Mouse (Mus musculus): Measurements from ENCODE around the gene Map1b.

The Map1b gene

GRCm38 (mm10) chr13:99410611-99411515 lies 105.5 kb downstream of the Map1b start:
- DNase-seq (ENCODE audit: low read depth, low spot score) = peak; percentile 77

DNA sequence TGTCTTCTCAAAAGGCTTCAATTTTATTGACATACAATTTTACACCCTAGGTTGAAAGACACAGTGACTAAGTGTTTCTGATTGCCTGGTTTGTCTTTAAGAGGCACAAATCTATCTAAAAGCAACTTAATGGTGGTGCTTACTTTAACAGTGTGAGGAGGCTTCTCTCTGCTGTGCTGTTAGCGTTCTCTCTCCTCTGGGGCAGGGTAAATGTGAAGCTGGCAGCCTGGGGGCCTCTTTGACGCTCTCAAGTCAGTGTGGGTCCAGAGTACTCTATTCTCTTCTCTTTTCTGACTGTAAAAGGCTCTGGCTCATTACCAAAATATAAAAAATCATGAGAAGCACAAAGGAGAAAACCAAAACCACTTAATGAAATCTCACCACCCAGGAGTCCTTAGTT lies 107.1 kb downstream of the Map1b start:
- no peak for DNase-seq (ENCODE audit: low read depth, low spot score)

- no peak for DNase-seq (ENCODE audit: low read depth, low spot score)
Measured at GRCm38 (mm10) chr13:99399373-99399772, 117.0 kb downstream of the Map1b start.

DNA sequence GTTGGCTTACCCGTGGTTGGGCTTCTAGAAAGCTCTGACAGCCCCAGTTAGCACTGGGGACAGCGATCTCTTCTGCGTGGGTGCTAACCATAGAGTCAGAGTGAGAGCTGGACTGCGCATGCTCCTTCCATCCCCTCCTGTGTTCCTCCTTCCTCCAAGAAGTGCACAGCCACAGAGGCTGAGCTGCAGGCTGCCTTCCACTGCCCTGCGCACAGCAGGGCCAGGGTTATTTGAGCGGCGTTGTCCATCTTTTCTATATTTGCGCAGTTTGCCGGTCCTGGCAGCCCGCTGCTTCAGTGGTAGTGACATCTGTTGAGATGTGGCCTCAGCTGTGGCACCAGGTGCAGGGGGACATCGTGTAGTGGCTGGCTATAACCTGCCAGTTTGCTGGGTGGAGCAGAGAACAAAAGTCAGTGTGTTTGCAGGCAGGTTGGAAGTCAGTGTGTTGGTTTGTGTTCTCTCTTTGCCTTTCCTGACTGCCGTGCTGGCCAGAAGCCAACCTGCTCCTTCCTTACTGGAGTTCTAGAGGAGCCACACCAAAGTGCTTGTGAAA lies 118.1 kb downstream of the Map1b start:
- DNase-seq (ENCODE audit: low read depth, low spot score) = no peak

DNA sequence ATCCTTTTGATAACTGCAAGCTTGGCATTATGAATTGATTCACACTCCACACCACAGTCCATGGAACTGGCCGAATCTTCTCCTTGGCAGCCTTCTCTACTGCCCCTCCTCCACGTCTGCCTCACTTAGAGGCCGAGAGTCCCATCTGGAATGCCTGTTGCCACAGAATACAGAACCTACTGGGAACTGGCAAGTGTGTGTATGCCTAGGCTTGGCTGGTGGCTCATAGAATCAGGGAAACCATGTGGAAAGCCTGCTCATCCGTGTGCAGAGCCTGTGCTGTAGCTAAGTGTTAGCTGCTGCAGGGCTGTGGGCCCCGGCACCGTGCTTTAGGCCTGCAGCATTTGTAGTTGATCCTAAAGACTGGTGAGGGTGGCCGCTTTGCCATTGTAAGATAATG lies 119.1 kb downstream of the Map1b start:
- no peak for DNase-seq (ENCODE audit: low read depth, low spot score)

- DNase-seq (ENCODE audit: low read depth, low spot score) = no peak
Measured at GRCm38 (mm10) chr13:99395531-99395930, 120.8 kb downstream of the Map1b start.

DNA sequence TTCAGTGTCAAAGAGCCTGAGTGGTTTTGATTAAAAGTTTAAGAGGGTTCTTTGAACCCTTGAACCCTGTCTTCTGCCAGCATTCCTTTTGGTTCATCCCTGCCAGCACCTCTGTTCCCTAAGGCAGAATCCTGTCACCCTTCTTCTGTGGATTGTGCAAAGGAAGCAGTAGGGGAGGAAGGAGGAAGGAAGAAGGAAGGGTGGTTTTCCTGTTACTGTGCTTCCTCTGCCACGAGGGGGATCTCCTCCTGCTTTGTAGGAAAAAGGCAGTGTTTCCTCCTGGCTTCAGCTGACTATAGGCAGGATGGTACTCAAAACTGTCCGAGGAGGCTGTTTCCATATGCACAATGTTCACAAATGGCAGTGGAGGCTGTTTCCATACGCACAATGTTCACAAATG lies 121.6 kb downstream of the Map1b start:
- DNase-seq (ENCODE audit: low read depth, low spot score) = no peak

GRCm38 (mm10) chr13:99393128-99393527 lies 123.2 kb downstream of the Map1b start:
- DNase-seq (ENCODE audit: low read depth, low spot score) = no peak

DNA sequence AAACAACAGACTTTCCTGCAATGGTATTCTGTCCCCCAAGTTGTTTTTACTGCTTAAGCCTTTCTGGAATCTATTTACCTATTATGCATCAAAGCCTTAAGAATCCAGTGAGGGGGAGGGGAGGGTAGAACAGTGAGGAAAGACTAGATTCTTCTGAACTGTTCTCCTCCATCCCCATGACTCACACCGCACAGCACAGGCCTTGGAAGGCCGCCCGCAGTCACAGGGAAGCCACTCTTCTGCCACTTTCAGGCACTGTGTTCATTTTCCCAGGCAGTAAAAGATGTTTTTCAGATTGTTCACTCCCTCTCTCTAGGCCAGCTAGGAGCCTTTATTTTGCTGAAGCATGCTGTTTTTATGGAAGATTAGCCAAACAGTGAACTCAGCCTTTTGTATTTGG lies 124.9 kb downstream of the Map1b start:
- no peak for DNase-seq (ENCODE audit: low read depth, low spot score)

DNA sequence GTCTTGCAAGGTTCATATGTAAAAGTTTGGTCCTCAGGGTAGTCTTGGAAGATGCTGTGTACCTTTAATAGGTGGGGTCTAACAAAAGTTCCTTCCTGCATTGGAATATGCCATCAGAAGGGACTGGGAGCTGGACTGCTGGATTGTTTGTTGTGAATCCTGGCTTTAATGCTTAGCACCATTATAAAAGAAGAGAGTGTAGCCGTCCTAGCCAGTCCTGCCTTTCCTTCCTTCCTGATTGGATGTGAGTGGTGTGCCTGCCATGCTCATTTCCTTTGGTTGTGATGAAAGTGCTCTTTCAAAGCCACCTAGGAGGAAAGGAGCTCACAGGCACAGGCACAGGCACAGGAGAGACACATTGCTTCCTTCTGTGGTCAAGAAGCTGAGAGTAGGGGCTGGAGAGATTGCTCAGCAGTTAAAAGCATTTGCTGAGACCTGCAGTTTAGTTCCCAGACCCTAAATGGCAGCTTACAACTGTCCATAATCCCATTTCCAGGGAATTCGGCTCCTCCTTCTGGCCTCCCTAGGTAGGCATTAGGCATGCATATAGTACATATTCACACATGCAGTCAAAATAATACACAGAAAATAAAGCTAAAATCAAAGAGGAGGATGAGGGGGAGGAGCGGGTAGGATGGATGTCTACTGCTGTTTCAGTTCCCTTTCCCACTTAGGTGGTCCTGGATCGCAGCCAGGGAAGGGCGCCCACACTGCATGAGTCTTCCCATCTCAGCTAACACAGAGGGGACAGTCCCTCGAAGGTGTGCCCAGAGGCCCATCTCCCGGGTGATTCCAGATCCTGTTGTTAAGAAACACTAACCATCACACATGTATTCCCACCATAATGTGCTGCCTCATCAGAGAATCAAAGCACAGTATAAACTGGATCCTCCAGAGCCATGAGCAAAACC lies 128.2 kb downstream of the Map1b start:
- DNase-seq (ENCODE audit: low read depth, low spot score) = no peak

DNA sequence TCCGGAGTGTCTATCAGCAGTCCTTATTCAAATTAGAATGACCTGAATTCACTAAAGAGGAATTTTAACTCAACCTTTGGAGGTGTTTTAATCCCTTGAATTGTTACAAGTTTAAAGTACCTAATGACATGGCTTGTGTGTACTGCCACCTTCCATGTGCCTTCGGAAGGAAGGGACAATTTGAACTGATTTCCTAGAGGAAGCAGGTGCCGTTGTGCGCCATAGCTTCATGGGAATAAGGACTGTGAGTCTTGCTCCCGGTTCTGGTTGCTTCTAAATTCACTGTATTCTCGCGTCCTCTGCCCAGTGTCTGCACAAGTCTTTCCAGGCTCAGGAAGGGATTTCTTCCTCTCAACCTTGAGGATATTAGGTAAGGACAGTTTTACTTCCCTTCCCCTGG lies 130.0 kb downstream of the Map1b start:
- DNase-seq (ENCODE audit: low read depth, low spot score) = no peak

DNA sequence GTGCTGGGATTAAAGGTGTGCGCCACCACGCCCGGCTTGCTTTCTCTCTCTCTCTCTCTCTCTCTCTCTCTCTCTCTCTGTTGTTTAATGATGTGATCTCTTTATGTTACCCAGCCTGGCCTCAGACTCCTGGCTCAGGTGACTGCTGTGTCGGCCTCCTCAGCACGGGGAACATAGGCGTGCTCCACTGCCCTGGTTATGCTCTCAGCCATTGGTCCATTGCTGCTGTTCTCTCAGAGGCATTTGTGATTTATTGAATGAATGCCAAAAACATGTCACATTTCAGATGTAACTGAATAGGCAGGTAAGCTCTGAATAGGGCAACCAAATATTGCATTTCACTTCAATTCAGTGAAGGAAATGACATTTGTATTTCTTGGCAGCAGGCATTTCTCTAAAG lies 130.4 kb downstream of the Map1b start:
- DNase-seq (ENCODE audit: low read depth, low spot score) = no peak

GRCm38 (mm10) chr13:99384555-99385203 lies 131.7 kb downstream of the Map1b start:
- DNase-seq (ENCODE audit: low read depth, low spot score) = no peak

GRCm38 (mm10) chr13:99382373-99382772 lies 134.0 kb downstream of the Map1b start:
- no peak for DNase-seq (ENCODE audit: low read depth, low spot score)

DNA sequence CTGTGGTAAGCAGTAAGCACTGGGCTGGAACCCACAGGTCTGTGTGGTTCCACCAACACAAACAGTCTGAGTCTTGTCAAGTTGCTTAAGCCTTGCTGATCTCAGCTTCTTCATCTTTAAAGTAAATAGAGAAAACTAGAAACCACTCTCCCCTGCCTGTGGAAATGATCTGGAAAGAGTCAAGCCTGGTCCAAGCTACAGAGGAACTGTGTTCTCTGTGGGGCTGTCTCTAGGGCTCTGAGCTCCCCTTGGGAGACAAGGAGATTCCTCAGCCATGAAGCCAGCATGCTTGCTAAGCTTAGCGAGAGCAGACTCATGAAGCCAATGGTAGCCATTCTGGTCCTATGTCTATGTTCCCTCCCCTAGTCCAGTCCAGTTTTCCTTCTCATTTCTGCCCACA lies 138.1 kb downstream of the Map1b start:
- DNase-seq (ENCODE audit: low read depth, low spot score) = no peak

GRCm38 (mm10) chr13:99377055-99377454 lies 139.3 kb downstream of the Map1b start:
- no peak for DNase-seq (ENCODE audit: low read depth, low spot score)

- peak; percentile 74 for DNase-seq (ENCODE audit: low read depth, low spot score)
Measured at GRCm38 (mm10) chr13:99375550-99375949, 140.8 kb downstream of the Map1b start.

DNA sequence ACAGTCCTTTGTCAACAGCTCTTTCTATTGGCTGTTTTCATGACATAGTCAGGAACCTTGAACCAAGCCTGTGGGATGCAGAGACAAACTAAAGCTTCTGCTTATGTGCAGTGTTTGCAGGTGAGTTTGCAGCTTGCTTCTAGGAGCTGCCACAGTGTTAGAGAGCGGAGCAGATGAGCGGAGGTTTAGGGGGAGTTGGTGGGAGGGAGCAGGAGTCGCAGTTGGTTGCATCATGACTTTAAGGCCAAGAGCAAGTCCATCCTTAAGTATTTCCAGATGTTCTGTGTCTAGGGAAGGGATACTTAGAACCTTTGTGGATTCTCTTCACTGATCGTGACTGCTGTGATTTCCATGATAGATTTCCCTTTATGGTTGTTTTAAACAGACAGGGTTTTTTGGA lies 142.1 kb downstream of the Map1b start:
- DNase-seq (ENCODE audit: low read depth, low spot score) = no peak

GRCm38 (mm10) chr13:99373684-99374083 lies 142.7 kb downstream of the Map1b start:
- DNase-seq (ENCODE audit: low read depth, low spot score) = no peak

Measured in retina, adult 2 months (tissue).